Mouse (Mus musculus): ENCODE measurements around the gene Ormdl2. TPM values are rescaled to one million over a fixed set of nuclear protein-coding genes. Genes with fewer than 3 reads are reported as not detected.

Ormdl2 gene
- total RNA-seq, 2 experiments from 2014 or later: 3.7 to 6.0 TPM

DNA sequence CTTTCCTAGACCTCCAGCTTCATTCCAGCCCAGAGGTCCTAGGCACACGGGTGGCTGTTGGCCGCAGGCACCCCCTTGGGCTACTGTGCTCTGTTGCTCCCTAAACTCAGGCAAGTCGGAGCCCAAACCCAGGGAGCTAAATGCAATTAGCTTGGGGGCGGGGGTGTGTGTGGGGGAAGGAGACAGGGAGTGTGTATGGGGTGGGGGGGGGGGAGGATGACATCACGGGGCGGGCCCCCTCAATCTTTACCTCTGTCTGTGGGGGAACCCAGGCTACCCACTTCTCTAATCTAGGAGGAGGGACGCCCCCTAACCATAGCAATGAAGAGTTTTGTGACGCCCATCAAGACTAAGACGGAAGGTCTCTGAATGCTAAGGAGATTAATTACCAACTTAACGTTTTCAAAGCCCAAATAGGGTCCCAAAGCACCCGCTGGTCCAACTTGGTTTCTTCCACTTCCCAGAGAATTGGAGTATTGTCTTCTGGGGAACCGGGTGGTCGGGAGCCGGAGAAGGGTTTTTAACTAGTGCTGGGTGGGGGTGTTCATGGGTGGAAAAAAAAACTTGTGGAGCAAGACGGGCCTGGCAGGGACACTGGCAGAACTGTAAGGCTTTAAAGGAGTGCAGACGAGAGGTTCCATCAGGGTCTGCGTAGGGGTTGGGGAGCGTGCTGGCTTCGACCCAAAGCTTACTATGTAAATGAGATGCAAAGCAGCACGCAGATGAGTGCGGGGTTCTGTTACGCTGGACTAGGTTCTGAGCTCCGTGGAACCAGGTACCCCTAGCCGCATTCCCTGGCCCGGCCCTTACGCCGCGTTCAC lies 17.0 kb downstream of the Ormdl2 start, which contains the start of gene Tmem198b:
Gene Tmem198b (minus strand): TSS at position 100 of the 821 bp plus-strand sequence.
- peak; percentile 76 to 80 for DNase-seq (ENCODE audit: low spot score in 2 of 2)

- DNase-seq (ENCODE audit: low spot score in 2 of 2): peak; percentile 68 to 73
Observed at GRCm38 (mm10) chr10:128803771-128804270, 17.6 kb downstream of the Ormdl2 start, which contains the start of gene Dnajc14. Gene Dnajc14 (plus strand): TSS chr10:128804062.

DNA sequence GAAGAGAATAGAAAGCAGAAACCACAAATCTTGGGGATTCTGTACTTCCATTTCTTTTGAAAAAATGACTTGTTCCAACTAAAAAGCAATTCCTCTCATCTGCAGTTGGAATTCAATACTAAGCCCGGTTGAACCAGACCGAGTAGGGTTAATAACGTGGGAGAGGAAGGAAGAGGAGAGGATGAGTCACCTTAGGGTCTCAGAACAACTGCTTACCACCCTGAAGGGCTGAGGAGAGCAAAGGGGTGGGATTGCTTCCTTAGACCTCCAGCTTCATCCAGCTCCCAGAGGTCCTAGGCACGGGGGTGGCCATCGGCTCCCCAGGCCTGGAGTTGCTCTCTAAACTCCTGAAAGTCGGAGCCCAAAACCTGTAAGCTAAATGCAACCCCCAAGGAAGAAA lies 18.1 kb downstream of the Ormdl2 start:
- no peak for DNase-seq (ENCODE audit: low spot score in 2 of 2)

DNA sequence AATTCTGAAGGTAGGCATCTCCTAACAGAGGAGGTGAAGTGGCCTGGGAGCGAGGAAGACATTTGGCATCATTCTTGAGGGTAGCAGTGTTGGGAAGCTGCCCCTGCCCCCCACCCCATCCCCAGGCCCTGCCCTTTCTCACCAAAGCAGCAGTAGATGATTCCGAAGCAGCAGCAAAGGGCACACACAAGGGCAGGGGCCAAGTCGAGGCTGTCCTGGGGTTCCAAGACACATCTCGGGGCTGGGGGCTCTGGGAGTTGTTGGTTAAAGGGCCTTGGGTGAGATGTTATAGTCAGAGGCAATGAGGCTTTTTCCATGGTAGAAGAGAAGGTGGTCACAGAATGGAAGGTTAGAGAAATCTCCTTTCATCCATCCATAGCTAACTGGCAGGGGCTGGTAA lies 18.5 kb downstream of the Ormdl2 start:
- no peak for DNase-seq (ENCODE audit: low spot score in 2 of 2)

DNA sequence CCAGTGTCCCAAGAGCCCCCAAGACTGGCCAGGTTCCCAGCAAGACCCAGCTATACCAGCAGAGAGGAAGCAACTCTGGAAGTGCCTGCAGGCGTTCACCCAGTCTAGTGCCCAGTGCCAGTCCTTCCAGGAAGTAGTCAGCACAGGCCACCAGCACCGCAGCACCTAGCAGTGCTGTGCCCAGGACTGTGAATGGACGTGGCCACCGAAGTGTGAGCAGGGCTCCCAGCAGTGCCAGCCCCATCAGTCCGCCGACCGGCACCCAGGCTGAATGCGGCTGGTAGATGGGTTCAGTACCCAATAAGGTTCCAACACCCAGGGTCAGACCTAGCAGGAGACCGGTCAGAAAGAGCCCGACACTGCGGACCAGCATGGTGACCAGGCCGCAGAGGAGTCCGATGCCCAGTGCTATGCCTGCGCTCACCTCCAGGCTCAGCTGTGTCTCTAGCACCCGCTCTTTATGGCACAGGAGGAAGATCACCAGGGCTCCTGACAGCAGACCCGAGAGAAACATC lies 19.4 kb downstream of the Ormdl2 start:
- DNase-seq (ENCODE audit: low spot score in 2 of 2): no peak

DNA sequence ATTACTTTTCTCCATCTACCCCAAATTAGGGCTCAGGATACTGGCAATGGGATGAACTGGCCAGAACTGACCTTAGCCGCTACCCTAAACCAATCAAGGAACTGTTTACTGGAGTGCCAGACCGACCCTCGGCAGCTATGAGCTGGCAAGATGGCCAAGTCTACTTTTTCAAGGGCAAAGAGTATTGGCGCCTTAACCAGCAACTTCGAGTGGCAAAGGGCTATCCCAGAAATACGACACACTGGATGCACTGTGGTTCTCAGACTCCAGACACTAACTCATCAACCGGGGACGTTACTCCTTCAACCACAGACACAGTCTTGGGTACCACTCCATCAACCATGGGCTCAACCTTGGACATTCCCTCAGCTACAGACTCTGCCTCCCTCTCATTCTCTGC lies 22.8 kb downstream of the Ormdl2 start:
- DNase-seq (ENCODE audit: low spot score in 2 of 2): no peak

- DNase-seq (ENCODE audit: low spot score in 2 of 2): no peak
Observed at GRCm38 (mm10) chr10:128795581-128795980, 25.9 kb downstream of the Ormdl2 start.

GRCm38 (mm10) chr10:128794391-128794790 lies 27.1 kb downstream of the Ormdl2 start:
- DNase-seq (ENCODE audit: low spot score in 2 of 2): no peak

GRCm38 (mm10) chr10:128793258-128793657 lies 28.2 kb downstream of the Ormdl2 start:
- DNase-seq (ENCODE audit: low spot score in 2 of 2): no peak

DNA sequence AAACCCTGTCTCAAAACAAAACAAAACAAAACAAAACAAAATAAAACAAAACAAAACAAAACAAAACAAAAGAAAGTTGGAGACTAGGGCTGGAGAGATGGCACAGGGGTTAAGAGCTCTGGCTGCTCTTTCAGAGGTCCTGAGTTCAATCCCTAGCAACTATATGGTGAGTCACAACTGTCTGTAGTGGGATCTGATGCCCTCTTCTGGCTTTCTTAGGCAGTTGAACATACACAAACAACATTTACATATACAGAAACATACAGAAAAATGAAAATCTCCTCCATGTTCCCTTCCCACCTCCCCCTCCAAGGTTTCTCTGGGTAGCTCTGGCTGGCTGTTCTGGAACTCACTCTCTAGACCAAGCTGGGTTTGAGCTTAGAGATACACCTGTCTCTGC lies 29.4 kb downstream of the Ormdl2 start:
- DNase-seq (ENCODE audit: low spot score in 2 of 2): no peak

DNA sequence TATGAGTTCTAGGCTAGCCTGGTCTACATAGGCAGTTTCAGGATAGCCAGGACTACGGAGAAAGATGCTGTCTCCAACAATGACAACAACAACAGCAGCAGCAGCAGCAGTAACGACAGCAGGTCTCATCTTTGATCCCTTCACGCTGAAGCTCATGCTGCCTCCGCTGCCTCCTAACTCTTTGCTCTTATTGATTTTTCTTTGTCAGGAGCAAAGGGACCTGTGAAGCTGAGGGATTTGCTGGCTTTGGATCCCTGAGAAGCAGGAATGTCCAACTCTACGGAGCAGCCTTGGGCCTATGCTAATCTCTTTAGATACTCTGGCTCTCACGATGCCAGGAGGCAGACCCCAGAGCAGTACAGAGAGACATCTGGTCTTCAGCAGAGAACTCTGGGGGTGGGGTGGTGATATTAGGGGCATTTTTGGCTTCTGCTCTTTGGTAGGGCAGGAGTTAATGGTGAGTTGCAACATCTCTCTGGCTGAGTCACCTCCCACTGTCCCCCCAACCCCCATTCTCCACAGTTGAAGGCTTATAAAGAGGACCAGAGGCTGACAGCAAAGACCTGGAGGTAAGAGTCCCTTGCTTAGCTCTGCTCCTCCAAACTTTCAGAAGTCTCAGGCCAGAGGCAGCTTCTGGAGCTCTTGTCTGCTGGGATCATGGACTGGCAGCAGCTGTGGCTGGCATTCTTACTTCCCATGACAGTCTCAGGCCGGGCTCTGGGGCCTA lies 30.9 kb downstream of the Ormdl2 start, which contains the start of gene Mmp19:
Gene Mmp19 (plus strand): TSS at position 513 of the 727 bp plus-strand sequence.
- no peak for DNase-seq (ENCODE audit: low spot score in 2 of 2)

DNA sequence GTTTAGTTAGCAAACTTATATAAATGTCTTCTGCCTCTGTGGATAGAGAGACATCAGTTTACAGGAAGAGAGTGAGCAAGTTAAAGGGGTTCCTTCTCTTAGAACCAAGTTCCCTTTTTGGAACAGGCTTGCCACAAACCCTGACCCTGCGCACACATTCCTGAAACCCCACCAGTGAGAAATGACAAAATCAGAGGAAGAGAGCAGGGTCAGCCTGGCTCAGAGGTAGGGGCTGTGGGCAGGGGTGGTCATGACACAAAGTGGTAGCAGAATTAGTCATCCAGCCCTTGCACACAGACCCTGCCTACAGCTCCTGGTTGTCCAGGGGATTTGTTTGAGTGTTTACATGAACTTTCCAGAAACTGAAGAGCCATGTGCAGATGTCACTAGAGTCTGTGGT lies 41.2 kb downstream of the Ormdl2 start:
- DNase-seq (ENCODE audit: low spot score in 2 of 2): no peak

DNA sequence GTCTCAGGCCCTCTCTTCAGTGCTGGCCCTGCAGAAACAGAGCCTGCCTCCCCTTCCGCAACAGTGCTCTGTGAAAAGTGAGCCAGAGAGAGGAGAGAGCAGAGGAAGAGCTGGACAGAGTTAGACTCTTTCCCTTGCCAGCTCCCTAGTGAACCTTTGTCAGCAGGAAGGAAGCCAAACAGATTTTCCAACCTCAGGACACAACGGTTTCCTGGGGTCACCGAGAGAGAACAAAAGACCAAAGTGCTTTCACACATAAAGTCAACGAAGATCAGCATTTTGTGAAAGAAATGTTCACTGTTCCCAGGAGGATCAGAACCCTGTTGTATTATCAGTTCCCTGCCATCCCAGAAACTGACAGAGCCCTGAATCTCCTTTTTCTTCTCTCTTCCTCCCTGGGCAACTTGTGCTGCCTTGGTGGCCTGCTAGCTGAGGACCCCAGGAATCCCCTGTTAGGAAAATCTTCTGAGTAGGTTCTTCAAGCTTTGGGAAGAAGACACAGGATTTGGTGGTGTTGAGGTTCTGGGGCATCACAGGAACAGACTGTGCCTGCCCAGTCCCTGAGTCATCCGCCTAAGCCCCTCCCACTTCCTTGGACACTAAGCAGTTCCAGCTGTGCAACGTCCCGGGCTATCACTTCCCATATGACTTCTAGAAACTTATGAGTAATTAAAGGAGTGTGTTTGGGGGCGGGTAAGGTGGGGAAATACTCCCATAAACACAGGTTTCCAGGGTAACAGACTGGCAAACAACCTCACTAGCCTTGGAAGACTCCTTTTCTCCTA lies 42.2 kb downstream of the Ormdl2 start:
- no peak for DNase-seq (ENCODE audit: low spot score in 2 of 2)

DNA sequence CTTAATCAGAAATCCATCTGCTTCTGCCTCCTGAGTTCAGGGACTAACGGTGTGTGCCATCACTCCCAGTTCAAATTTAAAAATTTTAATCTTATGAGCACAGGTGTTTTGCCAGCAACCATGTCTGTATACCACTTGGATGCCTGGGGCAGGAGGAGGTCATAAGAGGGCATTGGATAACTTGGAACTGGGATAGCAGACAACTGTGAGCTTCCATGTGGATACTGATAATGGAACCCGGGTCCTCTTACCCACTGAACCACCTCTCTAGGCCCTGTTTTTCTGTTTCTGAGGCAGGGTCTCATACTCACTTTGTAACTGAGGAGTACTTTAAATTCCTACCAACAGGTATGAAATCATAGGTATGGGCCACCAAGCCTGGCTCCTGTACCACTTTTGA lies 43.0 kb downstream of the Ormdl2 start:
- no peak for DNase-seq (ENCODE audit: low spot score in 2 of 2)

DNA sequence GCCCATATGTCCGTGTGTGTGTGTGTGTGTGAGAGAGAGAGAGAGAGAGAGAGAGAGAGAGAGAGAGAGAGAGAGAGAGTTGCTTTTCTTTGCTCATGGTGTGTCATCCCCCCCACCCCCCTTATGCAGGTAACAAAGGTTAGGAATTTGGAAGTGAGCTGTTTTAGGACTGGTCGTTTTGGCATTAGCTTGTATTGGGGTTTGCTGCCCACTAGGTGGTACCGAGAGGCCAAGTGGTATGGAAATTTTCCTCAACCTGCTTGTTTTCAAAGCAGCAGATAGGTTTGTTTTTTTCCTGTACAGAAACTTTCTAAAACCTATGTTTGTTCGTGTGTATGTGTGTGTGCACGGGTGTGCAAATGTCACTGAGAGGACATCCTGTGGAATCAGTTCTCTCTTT lies 47.8 kb downstream of the Ormdl2 start:
- DNase-seq (ENCODE audit: low spot score in 2 of 2): no peak

DNA sequence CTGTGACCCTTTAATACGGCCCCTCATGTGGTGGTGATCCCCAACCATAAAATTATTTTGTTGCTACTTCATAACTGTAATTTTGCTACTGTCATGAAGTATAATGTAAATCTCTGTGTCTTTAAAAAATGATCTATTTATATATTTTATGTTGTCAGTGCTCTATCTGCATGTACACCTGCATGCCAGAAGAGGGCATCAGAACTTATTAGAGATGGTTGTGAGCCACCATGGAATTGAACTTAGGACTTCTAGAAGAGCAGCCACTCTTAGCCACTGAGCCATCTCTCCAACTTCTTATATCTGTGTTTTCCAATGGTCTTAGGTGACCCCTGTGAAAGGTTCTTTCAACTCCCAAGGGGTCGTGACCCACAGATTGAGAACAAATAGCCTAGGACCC lies 48.5 kb downstream of the Ormdl2 start:
- no peak for DNase-seq (ENCODE audit: low spot score in 2 of 2)

Other genes with a start within 250 kb of the Ormdl2 start
- under 1 TPM; 0.71 to 0.76 TPM for gene Erbb3, start 232.0 kb downstream of the Ormdl2 start, total RNA-seq (2021)
- 100 to 1,000 TPM; 508 to 545 TPM for gene Rps26, start 194.9 kb downstream of the Ormdl2 start, total RNA-seq (2021)
- gene Ikzf4, start 175.7 kb downstream of the Ormdl2 start, total RNA-seq (2021): 10 to 100 TPM; 17.2 to 17.7 TPM
- gene Suox, start 147.6 kb downstream of the Ormdl2 start, total RNA-seq (2021): 10 to 100 TPM in 1 of 2 experiments, 1 to 10 TPM in 1; 9.5 to 11.9 TPM
- 100 to 1,000 TPM; 118 to 125 TPM for gene Rab5b, start 125.4 kb downstream of the Ormdl2 start, total RNA-seq (2021)
- gene Pmel, start 117.5 kb downstream of the Ormdl2 start, total RNA-seq (2021): 1 to 10 TPM in 1 of 2 experiments, under 1 TPM in 1; 0.91 to 1.1 TPM
- 1 to 10 TPM; 7.9 to 9.6 TPM for gene Cdk2, start 116.6 kb downstream of the Ormdl2 start, total RNA-seq (2021)
- gene Dgka, start 76.8 kb downstream of the Ormdl2 start, total RNA-seq (2021): 1 to 10 TPM; 8.0 to 8.2 TPM
- gene Pym1, start 73.8 kb downstream of the Ormdl2 start, total RNA-seq (2021): 10 to 100 TPM; 34.9 to 35.1 TPM
- gene Mmp19, start 30.7 kb downstream of the Ormdl2 start, total RNA-seq (2021): under 1 TPM; 0.53 to 0.89 TPM
- gene Dnajc14, start 17.6 kb downstream of the Ormdl2 start, total RNA-seq (2021): 10 to 100 TPM; 59.9 to 65.7 TPM
- 10 to 100 TPM; 13.9 to 17.6 TPM for gene Tmem198b, start 17.3 kb downstream of the Ormdl2 start, total RNA-seq (2021)
- 10 to 100 TPM; 40.9 to 48.2 TPM for gene Sarnp, start 4.3 kb downstream of the Ormdl2 start, total RNA-seq (2021)
- 10 to 100 TPM; 23.1 to 24.0 TPM for gene Gdf11, start 70.1 kb upstream of the Ormdl2 start, total RNA-seq (2021)
- gene Cd63, start 79.3 kb upstream of the Ormdl2 start, total RNA-seq (2021): 100 to 1,000 TPM in 1 of 2 experiments, 10 to 100 TPM in 1; 81.7 to 110 TPM
- gene Rdh5, start 101.2 kb upstream of the Ormdl2 start, total RNA-seq (2021): 1 to 10 TPM; 5.6 to 6.7 TPM
- gene Bloc1s1, start 102.4 kb upstream of the Ormdl2 start, total RNA-seq (2021): 100 to 1,000 TPM; 109 to 123 TPM
- 10 to 100 TPM; 22.2 to 27.4 TPM for gene Itga7, start 112.2 kb upstream of the Ormdl2 start, total RNA-seq (2021)
- not detected for gene Mettl7b, start 139.3 kb upstream of the Ormdl2 start, total RNA-seq (2021)
- not detected for gene Olfr9, start 167.8 kb upstream of the Ormdl2 start, total RNA-seq (2021)
- gene Olfr763, start 189.1 kb upstream of the Ormdl2 start, total RNA-seq (2021): not detected
- gene Olfr764-ps1, start 218.3 kb upstream of the Ormdl2 start, total RNA-seq (2021): not detected
- gene Olfr765, start 228.4 kb upstream of the Ormdl2 start, total RNA-seq (2021): not detected
- not detected for gene Olfr766-ps1, start 247.3 kb upstream of the Ormdl2 start, total RNA-seq (2021)

All from layer of hippocampus, postnatal 10 days (tissue).